Mouse (Mus musculus): ENCODE results near the gene Pitx2. TPM values are rescaled to one million over a fixed set of nuclear protein-coding genes. Genes with fewer than 3 reads are reported as not detected.

The Pitx2 gene
- polyA plus RNA-seq, 1 experiment from 2014 or later, result 29.0 TPM

DNA sequence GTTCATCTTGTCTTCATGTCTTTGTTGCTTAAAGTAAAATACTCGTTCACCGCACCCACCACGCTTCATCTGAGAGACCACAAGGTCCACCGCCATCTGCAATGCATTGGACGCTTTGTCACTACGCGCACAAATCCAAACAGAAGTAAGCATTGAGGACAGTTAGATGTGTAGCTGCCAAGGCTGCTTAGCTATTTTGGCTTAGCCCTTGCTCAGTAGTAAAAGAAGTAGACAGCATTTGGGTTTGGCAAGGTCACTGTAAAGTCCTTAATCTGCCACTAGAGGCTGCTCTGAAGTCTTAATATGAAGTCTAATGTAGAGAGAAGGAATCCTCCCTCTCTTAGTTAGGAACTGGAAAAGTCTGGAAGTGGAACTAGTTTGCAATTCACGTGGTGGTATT lies 57.1 kb downstream of the Pitx2 start:
- Histone ChIP-seq H3K4me3 (ENCODE audit: low read depth, low read length) (peak overlapping the region; percentile 28), H3K4me1 (ENCODE audit: control insufficient read depth, insufficient read depth, low read length) (no peaks in the 10 kb centered on the region), H3K27ac (ENCODE audit: low read length) (no peak overlapping the region), H3K9me3 (replicated peaks; ENCODE audit: control insufficient read depth, low read length, poor library complexity, severe bottlenecking) (no peaks in the 10 kb centered on the region), H3K4me2 (ENCODE audit: low read length) (peak overlapping the region; percentile 42), H3K9ac (ENCODE audit: low read depth, low read length) (no peak overlapping the region), H3K36me3 (ENCODE audit: control insufficient read depth, insufficient read depth, low read length) (no peaks in the 10 kb centered on the region), H3K27me3 (ENCODE audit: control insufficient read depth, insufficient read depth, low read depth, low read length) (no peaks in the 10 kb centered on the region)
- ATAC-seq, result no peak
- WGBS, result 65% methylated on average over 8 of the region's 8 CpGs

DNA sequence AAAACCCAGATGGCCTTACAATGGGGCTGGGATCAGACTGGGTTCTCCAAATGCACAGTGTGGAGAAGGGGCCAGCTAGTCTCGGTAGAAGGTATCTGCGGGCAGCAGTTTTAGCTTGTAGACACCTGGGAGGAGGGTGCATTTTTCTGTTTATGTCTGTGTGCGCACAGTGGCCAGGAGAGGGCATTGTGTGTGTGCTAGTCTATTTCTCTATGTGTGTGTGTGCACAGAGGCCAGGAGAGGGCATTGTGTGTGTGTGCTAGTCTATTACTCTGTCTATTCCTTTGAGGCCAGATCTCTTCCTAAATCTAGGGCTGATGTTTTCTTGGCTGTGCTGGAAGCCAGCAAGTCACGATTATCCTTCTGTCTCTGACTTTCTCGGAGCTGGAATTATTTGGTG lies 58.8 kb downstream of the Pitx2 start:
- Histone ChIP-seq H3K9me3 (replicated peaks; ENCODE audit: control insufficient read depth, low read length, poor library complexity, severe bottlenecking) (no peaks in the 10 kb centered on the region), H3K4me3 (ENCODE audit: low read depth, low read length) (no peak overlapping the region), H3K27ac (ENCODE audit: low read length) (no peak overlapping the region), H3K36me3 (ENCODE audit: control insufficient read depth, insufficient read depth, low read length) (no peaks in the 10 kb centered on the region), H3K9ac (ENCODE audit: low read depth, low read length) (no peak overlapping the region), H3K4me1 (ENCODE audit: control insufficient read depth, insufficient read depth, low read length) (no peaks in the 10 kb centered on the region), H3K27me3 (ENCODE audit: control insufficient read depth, insufficient read depth, low read depth, low read length) (no peaks in the 10 kb centered on the region), H3K4me2 (ENCODE audit: low read length) (no peak overlapping the region)
- ATAC-seq, result no peak
- 87% methylated on average over 5 of the region's 5 CpGs for WGBS

Other genes starting within 250 kb of the Pitx2 start
- gene Enpep, start 132.8 kb downstream of the Pitx2 start, polyA plus RNA-seq (2015; fragmentation: Nextera tagmentation; extraction: Ambion mirVana), result 1.7 and 2.2 TPM in 2 replicates

Data from midbrain, embryonic 16.5 days (tissue).